Mouse (Mus musculus): Measurements from ENCODE around the gene Lgmn. TPM values are rescaled to one million over a fixed set of nuclear protein-coding genes. Genes with fewer than 3 reads are reported as not detected.

Gene Lgmn
- polyA plus RNA-seq (2015; fragmentation: Nextera tagmentation; extraction: Ambion mirVana), result 81.0 and 84.1 TPM in 2 replicates

DNA sequence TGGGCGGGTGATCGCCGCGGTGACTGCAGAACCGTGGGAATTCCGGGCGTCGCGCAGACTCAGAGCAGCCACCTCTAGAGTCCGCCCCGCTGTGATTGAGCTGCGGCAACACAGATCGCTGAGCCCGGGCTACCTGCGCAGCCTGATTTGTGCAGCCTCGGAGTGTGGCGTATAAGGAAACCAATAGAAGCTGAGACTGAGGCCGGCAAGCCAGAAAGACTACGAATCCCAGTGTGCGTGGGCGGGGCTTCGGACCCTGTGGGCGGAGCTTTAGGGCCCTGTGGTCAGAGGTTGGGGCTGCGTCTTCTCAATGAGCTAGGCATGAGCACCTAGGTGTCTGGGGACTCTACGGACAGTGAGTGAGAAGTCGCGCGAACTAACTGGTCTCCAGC, at the start of gene Lgmn:
Gene Lgmn (minus strand): TSS at position 182 of the 392 bp plus-strand sequence.
- H3K4me1 ChIP-seq (replicated peaks), result peaks cover 6% of the 10 kb centered on the region; the same call in 1 of the 2 replicates
- H3K4me3 ChIP-seq (replicated peaks), result peak within 1 kb of the TSS; percentile 64
- peak; percentile 100 for ATAC-seq
- H3K27me3 ChIP-seq (replicated peaks), result no peaks in the 10 kb centered on the region
- peak within 1 kb of the TSS; percentile 66 for H3K4me2 ChIP-seq (replicated peaks)
- no peaks in the 10 kb centered on the region for H3K9me3 ChIP-seq
- H3K36me3 ChIP-seq, result no peaks in the 10 kb centered on the region
- WGBS, result under 1% methylated on average over 28 of the region's 28 CpGs
- H3K27ac ChIP-seq, result 0 out of 2 replicates have a peak within 1 kb of the TSS, but pooled peaks have one; percentile 24
- peak within 1 kb of the TSS; percentile 67 for H3K9ac ChIP-seq

DNA sequence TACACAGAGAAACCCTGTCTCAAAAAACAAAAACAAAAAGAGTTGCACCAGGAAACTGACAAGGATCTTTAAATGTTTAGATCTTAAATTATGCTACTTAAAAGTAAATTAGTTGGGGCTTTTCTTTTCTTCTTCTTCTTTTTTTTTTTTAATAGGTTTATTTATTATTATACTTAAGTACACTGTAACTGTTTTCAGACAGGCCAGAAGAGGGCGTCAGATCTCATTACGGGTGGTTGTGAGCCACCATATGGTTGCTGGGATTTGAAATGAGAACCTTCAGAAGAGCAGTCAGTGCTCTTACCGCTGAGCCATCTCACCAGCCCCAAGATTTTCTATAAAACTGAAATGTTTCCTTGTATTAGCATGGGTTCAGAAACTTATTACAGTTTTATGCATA, 45.3 kb upstream of the Lgmn start:
- H3K36me3 ChIP-seq, result peaks cover 19% of the 10 kb centered on the region

GRCm38 (mm10) chr12:102480481-102480880, 40.9 kb upstream of the Lgmn start:
- no peaks in the 10 kb centered on the region for H3K9me3 ChIP-seq
- peaks cover 13% of the 10 kb centered on the region for H3K36me3 ChIP-seq
- WGBS, result 88% methylated on average over 4 of the region's 4 CpGs
- no peak overlapping the region for H3K4me3 ChIP-seq (replicated peaks)
- no peaks in the 10 kb centered on the region for H3K27me3 ChIP-seq (replicated peaks)
- H3K9ac ChIP-seq, result no peak overlapping the region
- no peak for ATAC-seq
- no peak overlapping the region for H3K4me2 ChIP-seq (replicated peaks)
- H3K4me1 ChIP-seq (replicated peaks), result no peaks in the 10 kb centered on the region
- no peak overlapping the region for H3K27ac ChIP-seq

More for the DNA sequence above, 45.3 kb upstream of the Lgmn start:
- Histone ChIP-seq H3K4me1 (replicated peaks) (no peaks in the 10 kb centered on the region), H3K27ac (no peak overlapping the region), H3K27me3 (replicated peaks) (no peaks in the 10 kb centered on the region), H3K4me2 (replicated peaks) (no peak overlapping the region), H3K4me3 (replicated peaks) (no peak overlapping the region), H3K9me3 (no peaks in the 10 kb centered on the region), H3K9ac (no peak overlapping the region)
- ATAC-seq, result no peak
- WGBS, result 68% methylated on average over 3 of the region's 3 CpGs

GRCm38 (mm10) chr12:102474411-102474810, 34.8 kb upstream of the Lgmn start:
- Histone ChIP-seq H3K27me3 (replicated peaks) (no peaks in the 10 kb centered on the region), H3K4me1 (replicated peaks) (no peaks in the 10 kb centered on the region), H3K9me3 (no peaks in the 10 kb centered on the region), H3K36me3 (peaks cover 4% of the 10 kb centered on the region; the same call in 1 of the 2 replicates), H3K27ac (no peak overlapping the region), H3K4me2 (replicated peaks) (no peak overlapping the region), H3K9ac (no peak overlapping the region), H3K4me3 (replicated peaks) (no peak overlapping the region)
- ATAC-seq, result no peak
- WGBS, result 93% methylated on average over 7 of the region's 7 CpGs

DNA sequence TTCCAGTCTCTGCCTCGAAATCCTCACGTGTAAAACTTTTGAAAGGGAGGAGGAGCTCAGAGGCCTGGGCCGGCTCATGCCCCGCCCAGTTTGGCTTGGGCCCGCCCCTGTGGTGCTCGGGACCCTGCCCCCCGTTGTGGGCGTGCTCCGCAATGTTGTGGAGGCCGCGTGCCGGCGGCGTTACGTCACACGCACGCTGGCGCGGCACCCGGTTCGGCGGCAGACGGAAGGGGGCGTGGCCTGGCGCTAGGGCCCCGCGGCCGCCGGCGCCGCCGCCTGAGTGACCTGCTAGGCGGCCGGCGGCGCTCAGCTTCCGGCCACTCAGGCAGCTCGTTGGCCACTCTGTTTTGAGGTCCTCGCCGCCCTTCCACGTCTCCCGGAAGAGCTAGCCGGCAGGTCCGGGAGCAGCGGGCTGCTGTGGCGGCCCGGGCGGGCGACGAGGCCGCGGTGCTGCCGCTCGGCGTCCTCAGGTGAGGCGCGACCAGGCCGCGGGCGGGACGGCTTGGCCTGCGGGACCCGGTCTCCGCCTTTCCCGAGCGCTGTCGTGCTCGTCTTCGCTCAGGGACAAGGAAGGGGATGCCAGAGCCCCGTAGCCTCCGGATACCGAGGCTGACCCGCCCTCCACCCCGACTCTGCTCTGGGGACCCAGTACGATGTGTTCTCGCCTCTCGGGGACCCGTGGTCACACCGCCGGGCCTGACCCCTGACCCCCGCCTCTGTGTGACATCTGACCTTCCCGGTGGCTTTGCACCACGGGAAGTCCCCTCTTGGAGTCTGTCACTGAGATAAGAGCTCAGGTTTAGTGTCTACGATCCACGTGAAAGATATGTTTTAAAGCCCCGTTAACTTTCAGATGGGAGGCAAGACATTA, 29.5 kb upstream of the Lgmn start, which contains the start of gene Golga5:
Gene Golga5 (plus strand): TSS at position 242 of the 871 bp plus-strand sequence.
- peaks cover 4% of the 10 kb centered on the region; the same call in 1 of the 2 replicates for H3K36me3 ChIP-seq
- no peaks in the 10 kb centered on the region for H3K4me1 ChIP-seq (replicated peaks)
- peak within 1 kb of the TSS; percentile 73 for H3K27ac ChIP-seq
- H3K9ac ChIP-seq, result peak within 1 kb of the TSS; percentile 83
- under 1% methylated on average over 86 of the region's 86 CpGs for WGBS
- no peaks in the 10 kb centered on the region for H3K27me3 ChIP-seq (replicated peaks)
- H3K9me3 ChIP-seq, result no peaks in the 10 kb centered on the region
- peak; percentile 99 for ATAC-seq
- H3K4me3 ChIP-seq (replicated peaks), result peak within 1 kb of the TSS; percentile 95
- peak within 1 kb of the TSS; percentile 70 for H3K4me2 ChIP-seq (replicated peaks)

DNA sequence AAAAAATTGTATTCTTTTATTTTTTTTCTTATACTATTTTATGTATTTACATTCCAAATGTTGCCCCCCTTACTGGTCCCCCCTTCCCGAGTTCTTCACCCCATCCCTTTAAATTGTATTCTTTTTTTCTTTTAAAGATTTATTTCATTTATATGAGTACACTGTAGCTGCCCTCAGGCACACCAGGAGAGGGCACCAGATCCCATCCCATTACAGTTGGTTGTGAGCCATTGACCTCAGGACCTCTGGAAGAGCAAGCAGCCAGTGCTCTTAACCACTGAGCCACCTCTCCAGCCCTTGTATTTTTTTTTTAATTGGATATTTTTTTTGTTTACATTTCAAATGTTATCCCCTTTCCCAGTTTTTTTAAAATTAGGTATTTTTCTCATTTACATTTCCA, 28.5 kb upstream of the Lgmn start:
- Histone ChIP-seq H3K4me2 (replicated peaks) (no peak overlapping the region), H3K4me1 (replicated peaks) (no peaks in the 10 kb centered on the region), H3K27ac (no peak overlapping the region), H3K4me3 (replicated peaks) (no peak overlapping the region), H3K9me3 (no peaks in the 10 kb centered on the region), H3K9ac (no peak overlapping the region), H3K36me3 (peaks cover 4% of the 10 kb centered on the region; the same call in 1 of the 2 replicates), H3K27me3 (replicated peaks) (no peaks in the 10 kb centered on the region)
- whole genome bisulfite sequencing, result 80% methylated on average over 1 of the region's 1 CpGs
- ATAC-seq, result no peak

GRCm38 (mm10) chr12:102464650-102465049, 25.0 kb upstream of the Lgmn start:
- Histone ChIP-seq H3K36me3 (no peaks in the 10 kb centered on the region), H3K4me3 (replicated peaks) (no peak overlapping the region), H3K27ac (no peak overlapping the region), H3K9me3 (no peaks in the 10 kb centered on the region), H3K27me3 (replicated peaks) (no peaks in the 10 kb centered on the region), H3K9ac (no peak overlapping the region), H3K4me2 (replicated peaks) (no peak overlapping the region), H3K4me1 (replicated peaks) (no peaks in the 10 kb centered on the region)
- WGBS, result 62% methylated on average over 4 of the region's 4 CpGs
- no peak for ATAC-seq

- no peak for ATAC-seq
- Histone ChIP-seq H3K4me1 (replicated peaks) (no peaks in the 10 kb centered on the region), H3K4me3 (replicated peaks) (no peak overlapping the region), H3K9me3 (no peaks in the 10 kb centered on the region), H3K27ac (no peak overlapping the region), H3K27me3 (replicated peaks) (no peaks in the 10 kb centered on the region), H3K4me2 (replicated peaks) (no peak overlapping the region), H3K9ac (no peak overlapping the region), H3K36me3 (no peaks in the 10 kb centered on the region)
- 64% methylated on average over 5 of the region's 5 CpGs for WGBS
These were observed 21.6 kb upstream of the Lgmn start for GRCm38 (mm10) chr12:102461177-102461576.

GRCm38 (mm10) chr12:102460014-102460413, 20.4 kb upstream of the Lgmn start:
- Histone ChIP-seq H3K27ac (no peak overlapping the region), H3K4me3 (replicated peaks) (no peak overlapping the region), H3K9ac (no peak overlapping the region), H3K4me2 (replicated peaks) (no peak overlapping the region), H3K9me3 (no peaks in the 10 kb centered on the region), H3K27me3 (replicated peaks) (no peaks in the 10 kb centered on the region), H3K36me3 (no peaks in the 10 kb centered on the region), H3K4me1 (replicated peaks) (no peaks in the 10 kb centered on the region)
- 64% methylated on average over 5 of the region's 5 CpGs for WGBS
- peak; percentile 55; the same call in 1 of the 2 replicates for ATAC-seq

DNA sequence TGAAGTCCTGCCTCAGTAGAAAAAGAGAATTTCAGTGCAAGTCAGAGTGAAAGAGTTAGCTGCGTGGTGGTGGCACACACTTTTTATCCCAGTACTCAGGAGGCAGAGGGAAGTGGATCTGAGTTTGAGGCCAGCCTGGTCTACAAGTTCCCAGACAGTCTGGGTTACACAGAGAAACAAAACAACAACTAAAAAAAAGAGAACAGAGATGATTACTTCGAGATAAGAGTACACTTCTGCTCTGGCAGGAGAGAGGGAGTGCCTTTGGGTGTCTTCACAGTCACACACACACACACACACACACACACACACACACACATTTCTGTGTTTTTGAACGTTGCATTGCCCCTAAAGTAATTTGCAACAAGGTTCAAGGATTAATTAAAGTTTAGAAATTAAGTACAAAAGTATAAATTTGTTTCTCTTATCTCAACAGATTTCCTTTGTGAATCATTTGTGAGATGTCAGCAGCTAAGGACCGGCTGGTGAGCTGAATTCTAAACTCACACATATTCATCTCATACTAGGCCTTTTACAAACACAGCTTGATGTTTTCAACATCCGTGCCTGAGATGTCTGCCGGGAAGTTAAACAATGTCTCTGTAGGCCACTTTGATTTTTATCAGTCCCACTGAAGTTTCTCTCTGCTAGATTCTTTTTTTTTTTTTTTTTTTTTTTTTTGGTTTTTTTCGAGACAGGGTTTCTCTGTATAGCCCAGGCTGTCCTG, 17.0 kb upstream of the Lgmn start:
- 47% methylated on average over 7 of the region's 7 CpGs for WGBS
- H3K36me3 ChIP-seq, result no peaks in the 10 kb centered on the region
- no peaks in the 10 kb centered on the region for H3K9me3 ChIP-seq
- H3K4me2 ChIP-seq (replicated peaks), result no peak overlapping the region
- no peak overlapping the region for H3K27ac ChIP-seq
- no peaks in the 10 kb centered on the region for H3K27me3 ChIP-seq (replicated peaks)
- H3K9ac ChIP-seq, result no peak overlapping the region
- no peak for ATAC-seq
- H3K4me1 ChIP-seq (replicated peaks), result no peaks in the 10 kb centered on the region
- no peak overlapping the region for H3K4me3 ChIP-seq (replicated peaks)

- WGBS, result 42% methylated on average over 6 of the region's 6 CpGs
- peak; percentile 95 for ATAC-seq
- no peak overlapping the region; the same call in 1 of the 2 replicates for H3K27ac ChIP-seq
- H3K9me3 ChIP-seq, result no peaks in the 10 kb centered on the region
- H3K9ac ChIP-seq, result no peak overlapping the region
- no peaks in the 10 kb centered on the region for H3K36me3 ChIP-seq
- H3K27me3 ChIP-seq (replicated peaks), result no peaks in the 10 kb centered on the region
- H3K4me2 ChIP-seq (replicated peaks), result no peak overlapping the region
- H3K4me1 ChIP-seq (replicated peaks), result no peaks in the 10 kb centered on the region
- H3K4me3 ChIP-seq (replicated peaks), result no peak overlapping the region
These were observed 14.0 kb upstream of the Lgmn start for GRCm38 (mm10) chr12:102453581-102453980.

DNA sequence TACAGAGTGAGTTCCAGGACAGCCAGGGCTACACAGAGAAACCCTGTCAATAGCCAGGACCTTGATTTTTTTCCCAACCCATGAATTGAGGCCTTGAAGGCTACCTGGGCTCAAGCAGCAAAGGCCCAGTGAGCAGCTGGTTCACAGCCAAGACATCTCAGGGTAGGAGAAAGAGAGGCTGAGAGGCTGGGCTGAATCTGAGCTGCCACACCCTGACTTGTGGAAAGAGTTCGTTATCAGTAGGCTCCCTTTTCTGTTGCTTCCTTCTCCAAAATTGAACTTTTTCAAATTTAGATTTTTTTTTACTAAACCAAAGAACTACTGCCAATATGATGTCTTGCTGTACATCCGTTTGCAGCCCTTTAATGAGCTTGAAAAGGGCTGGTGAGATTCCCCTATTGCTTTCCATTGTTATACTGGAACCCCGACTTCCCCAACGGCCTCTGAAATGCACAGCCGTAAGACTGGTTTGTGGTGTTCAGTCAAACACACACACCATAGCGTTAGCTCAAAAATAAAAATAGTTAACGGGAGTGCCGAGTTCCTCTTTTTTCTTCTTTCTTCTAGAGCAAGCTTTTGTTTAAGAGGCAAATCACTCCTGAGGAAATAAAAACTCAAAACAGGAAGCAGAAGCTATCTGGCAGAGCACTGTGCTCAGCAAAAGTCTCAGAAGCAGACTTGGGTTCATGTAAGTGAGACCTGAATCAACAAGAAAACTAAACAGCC, 11.7 kb upstream of the Lgmn start:
- Histone ChIP-seq H3K27me3 (replicated peaks) (no peaks in the 10 kb centered on the region), H3K9me3 (no peaks in the 10 kb centered on the region), H3K4me1 (replicated peaks) (no peaks in the 10 kb centered on the region), H3K9ac (no peak overlapping the region), H3K27ac (no peak overlapping the region), H3K36me3 (no peaks in the 10 kb centered on the region), H3K4me3 (replicated peaks) (no peak overlapping the region), H3K4me2 (replicated peaks) (no peak overlapping the region)
- ATAC-seq, result no peak
- 79% methylated on average over 8 of the region's 8 CpGs for WGBS

All from intestine, embryonic 15.5 days (tissue).